In the genomic region with DNA sequence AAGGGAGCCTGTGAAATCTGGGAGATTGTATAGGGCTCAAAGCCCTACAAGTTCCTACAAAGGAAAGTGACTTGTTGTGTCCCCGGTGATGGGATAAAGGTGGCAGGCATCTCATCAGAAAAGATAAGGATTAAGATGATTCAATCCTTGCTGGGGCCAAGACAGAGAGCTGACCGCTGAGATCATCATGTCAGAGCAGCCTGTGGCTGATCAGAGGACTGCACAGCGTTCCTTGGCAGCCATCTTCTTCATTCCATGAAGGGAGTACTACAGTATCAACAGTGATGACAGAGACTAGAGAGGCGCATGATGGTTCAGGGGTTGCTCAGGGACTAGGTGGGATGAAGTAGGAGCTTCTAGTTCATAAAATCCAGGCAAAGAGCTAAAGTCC, we compare ENCODE assay signal across 15 mouse cellular contexts.
DNase-seq lines count a peak whose midpoint lies in the region; ATAC-seq and TF ChIP-seq lines count a peak whose summit lies in the region.
"Had no signal": no experiment of that assay in that cellular context is flagged by ENCODE, and none has a peak within 500 bp of the region (broad histone marks: within the 10 kb centered on the region; RNA-seq: fewer than 3 reads in every experiment).

No protein-coding gene starts in this region.

- no peak overlapping the region for H3K4me3 ChIP-seq in heart, embryonic 10.5 days
- no peak overlapping the region for H3K4me3 ChIP-seq in midbrain, embryonic 11.5 days (ENCODE audit: low read depth, low read length)
- no peak overlapping the region for H3K4me3 ChIP-seq in midbrain, embryonic 10.5 days
- H3K4me3 ChIP-seq in intestine, postnatal 0 days (ENCODE audit: low read depth, low read length), result no peak overlapping the region
- H3K4me3 ChIP-seq in stomach, embryonic 15.5 days (replicated peaks), result no peak overlapping the region
- H3K4me3 ChIP-seq: embryonic facial prominence, embryonic 12.5 days; kidney, embryonic 15.5 days had no signal

- no peaks in the 10 kb centered on the region for H3K9me3 ChIP-seq in heart, embryonic 10.5 days
- no peaks in the 10 kb centered on the region for H3K9me3 ChIP-seq in midbrain, embryonic 11.5 days (ENCODE audit: control insufficient read depth, low read length)
- no peaks in the 10 kb centered on the region for H3K9me3 ChIP-seq in midbrain, embryonic 10.5 days (replicated peaks)
- no peaks in the 10 kb centered on the region for H3K9me3 ChIP-seq in intestine, postnatal 0 days (ENCODE audit: control insufficient read depth)
- no peaks in the 10 kb centered on the region for H3K9me3 ChIP-seq in stomach, embryonic 15.5 days
- H3K9me3 ChIP-seq: embryonic facial prominence, embryonic 12.5 days; kidney, embryonic 15.5 days had no signal

- WGBS in heart, embryonic 10.5 days, result 65% methylated on average over 4 of the region's 4 CpGs
- WGBS in midbrain, embryonic 11.5 days, result 73% methylated on average over 4 of the region's 4 CpGs
- WGBS in midbrain, embryonic 10.5 days, result 80% methylated on average over 4 of the region's 4 CpGs
- WGBS in intestine, postnatal 0 days, result 77% methylated on average over 4 of the region's 4 CpGs
- 80% methylated on average over 4 of the region's 4 CpGs for WGBS in stomach, embryonic 15.5 days

- ATAC-seq in midbrain, embryonic 11.5 days (ENCODE audit: low FRiP score), result peak; percentile 10; the same call in 1 of the 2 replicates
- 0 out of 2 replicates have a peak, but pooled peaks have one; percentile 19 for ATAC-seq in intestine, postnatal 0 days
- 0 out of 2 replicates have a peak, but pooled peaks have one; percentile 14 for ATAC-seq in stomach, embryonic 15.5 days (ENCODE audit: insufficient read depth, low FRiP score, low read depth)

- no peak overlapping the region for H3K9ac ChIP-seq in midbrain, embryonic 11.5 days (ENCODE audit: low read length)
- H3K9ac ChIP-seq in intestine, postnatal 0 days (ENCODE audit: low read depth, low read length), result no peak overlapping the region
- H3K9ac ChIP-seq in stomach, embryonic 15.5 days, result no peak overlapping the region
- H3K9ac ChIP-seq: embryonic facial prominence, embryonic 12.5 days; kidney, embryonic 15.5 days had no signal

- H3K27me3 ChIP-seq in heart, embryonic 10.5 days (ENCODE audit: insufficient read depth, poor library complexity, severe bottlenecking), result 0 out of 2 replicates have a peak, but pooled peaks cover 3% of the 10 kb centered on the region
- H3K27me3 ChIP-seq in midbrain, embryonic 11.5 days (ENCODE audit: control insufficient read depth, insufficient read depth, low read length), result no peaks in the 10 kb centered on the region
- H3K27me3 ChIP-seq in midbrain, embryonic 10.5 days (ENCODE audit: low read depth, poor library complexity, severe bottlenecking), result no peaks in the 10 kb centered on the region
- no peaks in the 10 kb centered on the region for H3K27me3 ChIP-seq in intestine, postnatal 0 days (replicated peaks; ENCODE audit: control insufficient read depth, insufficient read depth, low read length)
- H3K27me3 ChIP-seq in stomach, embryonic 15.5 days (replicated peaks), result no peaks in the 10 kb centered on the region
- H3K27me3 ChIP-seq: embryonic facial prominence, embryonic 12.5 days; kidney, embryonic 15.5 days had no signal

- peak; percentile 36 to 49 for DNase-seq in heart, adult 9 months (ENCODE audit: low spot score in 2 of 2)
- no peak for DNase-seq in heart, embryonic 10.5 days (ENCODE audit: low spot score)
- no peak for DNase-seq in midbrain, embryonic 11.5 days (ENCODE audit: low spot score, missing footprints)
- DNase-seq in midbrain, embryonic 10.5 days (ENCODE audit: low spot score), result no peak
- no peak for DNase-seq in liver
- DNase-seq in adrenal gland, adult 8-10 months, result no peak
- DNase-seq: adrenal gland, postnatal 25 days; cerebellum, postnatal 36 days; lung, postnatal 36 days; right cerebral cortex, postnatal 25 days had no signal

- no peak overlapping the region for H3K27ac ChIP-seq in heart, embryonic 10.5 days
- H3K27ac ChIP-seq in midbrain, embryonic 11.5 days (ENCODE audit: low read depth, low read length), result no peak overlapping the region
- H3K27ac ChIP-seq in midbrain, embryonic 10.5 days (replicated peaks), result no peak overlapping the region
- H3K27ac ChIP-seq in intestine, postnatal 0 days (ENCODE audit: low read depth, low read length), result no peak overlapping the region
- no peak overlapping the region for H3K27ac ChIP-seq in stomach, embryonic 15.5 days
- H3K27ac ChIP-seq: embryonic facial prominence, embryonic 12.5 days; kidney, embryonic 15.5 days had no signal

- no peak overlapping the region for H3K4me2 ChIP-seq in midbrain, embryonic 11.5 days
- no peak overlapping the region for H3K4me2 ChIP-seq in intestine, postnatal 0 days (replicated peaks; ENCODE audit: low read depth)
- no peak overlapping the region for H3K4me2 ChIP-seq in stomach, embryonic 15.5 days
- H3K4me2 ChIP-seq: embryonic facial prominence, embryonic 12.5 days; kidney, embryonic 15.5 days had no signal

- no peaks in the 10 kb centered on the region for H3K36me3 ChIP-seq in heart, embryonic 10.5 days
- no peaks in the 10 kb centered on the region for H3K36me3 ChIP-seq in midbrain, embryonic 11.5 days (ENCODE audit: control insufficient read depth, insufficient read depth, low read length)
- H3K36me3 ChIP-seq in midbrain, embryonic 10.5 days, result no peaks in the 10 kb centered on the region
- H3K36me3 ChIP-seq in intestine, postnatal 0 days (ENCODE audit: control insufficient read depth, insufficient read depth), result no peaks in the 10 kb centered on the region
- H3K36me3 ChIP-seq in stomach, embryonic 15.5 days, result no peaks in the 10 kb centered on the region
- H3K36me3 ChIP-seq: embryonic facial prominence, embryonic 12.5 days; G1E; kidney, embryonic 15.5 days had no signal

- peaks cover 14% of the 10 kb centered on the region for H3K4me1 ChIP-seq in heart, embryonic 10.5 days
- no peaks in the 10 kb centered on the region for H3K4me1 ChIP-seq in midbrain, embryonic 11.5 days (ENCODE audit: control insufficient read depth, insufficient read depth, low read length)
- peaks cover 15% of the 10 kb centered on the region; the same call in 1 of the 2 replicates for H3K4me1 ChIP-seq in midbrain, embryonic 10.5 days
- no peaks in the 10 kb centered on the region for H3K4me1 ChIP-seq in intestine, postnatal 0 days (replicated peaks; ENCODE audit: control insufficient read depth, insufficient read depth, low read length)
- no peaks in the 10 kb centered on the region for H3K4me1 ChIP-seq in stomach, embryonic 15.5 days
- H3K4me1 ChIP-seq: embryonic facial prominence, embryonic 12.5 days had no signal

- TF ChIP-seq CTCF in intestine, postnatal 0 days (IDR thresholded peaks at IDR 0.05; ENCODE audit: low read depth), result no peak

Comparison
In these comparisons a context has a peak if more than half of its experiments do, and no peak if none do; other contexts are left out.
1. DNase-seq: peak in heart, adult 9 months (2 of 2); none in heart, embryonic 10.5 days (single experiment), midbrain, embryonic 11.5 days (single experiment), midbrain, embryonic 10.5 days (single experiment), liver (single experiment) and adrenal gland, adult 8-10 months (single experiment).
2. Peak in every context shown above with its lines, with median percentiles within 50 percentile points of each other: ATAC-seq.